ENCODE assay signal across 23 mouse cellular contexts in genomic region chr5:108301567-108301966, GRCm38 (mm10). TPM values are rescaled to one million over a fixed set of nuclear protein-coding genes. Genes with fewer than 3 reads are reported as not detected.
DNase-seq lines count a peak whose midpoint lies in the region; ATAC-seq and TF ChIP-seq lines count a peak whose summit lies in the region.
"Had no signal": no experiment of that assay in that cellular context is flagged by ENCODE, and none has a peak within 500 bp of the region (broad histone marks: within the 10 kb centered on the region; RNA-seq: fewer than 3 reads in every experiment).

No protein-coding gene starts in this region.

- no peak for TF ChIP-seq CTCF in MEL (IDR thresholded peaks at IDR 0.05 in 2 of 3, conservative IDR thresholded peaks at IDR 0.05 in 1 of 3; ENCODE audit: control insufficient read depth in 1 of 3, insufficient read depth in 1 of 3, low read depth in 2 of 3, low read length in 3 of 3, poor library complexity in 1 of 3, severe bottlenecking in 1 of 3)

- H3K27me3 ChIP-seq in midbrain, embryonic 11.5 days (ENCODE audit: control insufficient read depth, insufficient read depth, low read length), result no peaks in the 10 kb centered on the region
- no peaks in the 10 kb centered on the region for H3K27me3 ChIP-seq in midbrain, embryonic 14.5 days (ENCODE audit: control insufficient read depth, insufficient read depth, low read length)
- no peaks in the 10 kb centered on the region for H3K27me3 ChIP-seq in MEL (ENCODE audit: control insufficient read depth in 1 of 2, insufficient read depth in 2 of 2, low read length in 2 of 2)
- H3K27me3 ChIP-seq: CH12.LX, Patski had no signal

- TF ChIP-seq POLR2A in MEL (IDR thresholded peaks at IDR 0.05; ENCODE audit: control insufficient read depth in 1 of 2, insufficient read depth in 1 of 2, low read depth in 1 of 2, low read length in 2 of 2, poor library complexity in 1 of 2), result no peak

- intact Hi-C loops in heart, postnatal 10 days (cut with DNase I), result no loop called here

- no peak overlapping the region for H3K27ac ChIP-seq in midbrain, embryonic 11.5 days (ENCODE audit: low read depth, low read length)
- no peak overlapping the region for H3K27ac ChIP-seq in midbrain, embryonic 14.5 days (replicated peaks; ENCODE audit: low read depth, low read length)
- no peak overlapping the region for H3K27ac ChIP-seq in MEL (ENCODE audit: control insufficient read depth, low read depth, low read length)

- no peak for TF ChIP-seq RAD21 in MEL (IDR thresholded peaks at IDR 0.05; ENCODE audit: low read depth, low read length)

- H3K36me3 ChIP-seq in midbrain, embryonic 11.5 days (ENCODE audit: control insufficient read depth, insufficient read depth, low read length), result no peaks in the 10 kb centered on the region
- H3K36me3 ChIP-seq in midbrain, embryonic 14.5 days (ENCODE audit: control insufficient read depth, insufficient read depth, low read length), result no peaks in the 10 kb centered on the region
- H3K36me3 ChIP-seq in MEL (ENCODE audit: control insufficient read depth in 1 of 2, insufficient read depth in 2 of 2, low read length in 2 of 2), result peaks cover 0 to 7% of the 10 kb centered on the region in 2 experiments; a peak in 2 of 4 replicates
- H3K36me3 ChIP-seq: G1E had no signal

- H3K9me3 ChIP-seq in midbrain, embryonic 11.5 days (ENCODE audit: control insufficient read depth, low read length), result no peaks in the 10 kb centered on the region
- no peaks in the 10 kb centered on the region for H3K9me3 ChIP-seq in midbrain, embryonic 14.5 days (ENCODE audit: control insufficient read depth, low read length)
- H3K9me3 ChIP-seq in MEL (replicated peaks; ENCODE audit: insufficient read depth, low read length), result no peaks in the 10 kb centered on the region
- H3K9me3 ChIP-seq: G1E had no signal

- no peak overlapping the region for H3K4me2 ChIP-seq in midbrain, embryonic 11.5 days
- no peak overlapping the region for H3K4me2 ChIP-seq in midbrain, embryonic 14.5 days (ENCODE audit: low read length)

- H3K79me2 ChIP-seq in MEL (ENCODE audit: control insufficient read depth, insufficient read depth, low read length, poor library complexity), result no peaks in the 10 kb centered on the region

- 65% methylated on average over 3 of the region's 3 CpGs for WGBS in midbrain, embryonic 11.5 days
- WGBS in midbrain, embryonic 14.5 days, result 62% methylated on average over 3 of the region's 3 CpGs

- no peak overlapping the region for H3K4me3 ChIP-seq in midbrain, embryonic 11.5 days (ENCODE audit: low read depth, low read length)
- H3K4me3 ChIP-seq in midbrain, embryonic 14.5 days (replicated peaks; ENCODE audit: low read depth, low read length), result no peak overlapping the region
- no peak overlapping the region for H3K4me3 ChIP-seq in MEL (ENCODE audit: control insufficient read depth in 1 of 2, insufficient read depth in 1 of 2, low read depth in 2 of 2, low read length in 2 of 2)

- TF ChIP-seq EP300 in MEL (IDR thresholded peaks at IDR 0.05; ENCODE audit: low read depth in 1 of 2, low read length in 2 of 2), result peak in 1 of 2 experiments; percentile 50; a peak in 1 of 4 replicates

- ATAC-seq in midbrain, embryonic 11.5 days (ENCODE audit: low FRiP score), result no peak
- ATAC-seq in midbrain, embryonic 14.5 days (ENCODE audit: low FRiP score, low TSS enrichment), result no peak
- ATAC-seq in megakaryocyte progenitor cell, adult 5-6 weeks (replicated peaks; ENCODE audit: poor library complexity), result peak; percentile 42; the same call in 1 of the 2 replicates
- peak; percentile 74; the same call in 1 of the 2 replicates for ATAC-seq in megakaryocyte-erythroid progenitor cell, adult 5-6 weeks (replicated peaks; ENCODE audit: low FRiP score, low TSS enrichment, poor library complexity, severe bottlenecking)
- ATAC-seq: activated CD4-positive, CD25-positive, alpha-beta regulatory T cell, adult 4 months; CD4-positive, CD25-positive, alpha-beta regulatory T cell, adult 4 months; Patski had no signal

- no peaks in the 10 kb centered on the region for H3K4me1 ChIP-seq in midbrain, embryonic 11.5 days (ENCODE audit: control insufficient read depth, insufficient read depth, low read length)
- no peaks in the 10 kb centered on the region for H3K4me1 ChIP-seq in midbrain, embryonic 14.5 days (ENCODE audit: control insufficient read depth, insufficient read depth, low read length)
- peaks cover 3 to 7% of the 10 kb centered on the region in 2 experiments; a peak in 3 of 4 replicates for H3K4me1 ChIP-seq in MEL (ENCODE audit: control insufficient read depth in 1 of 2, insufficient read depth in 2 of 2, low read length in 2 of 2)

- no peak overlapping the region for H3K9ac ChIP-seq in midbrain, embryonic 11.5 days (ENCODE audit: low read length)
- H3K9ac ChIP-seq in midbrain, embryonic 14.5 days (replicated peaks; ENCODE audit: low read length), result no peak overlapping the region
- no peak overlapping the region for H3K9ac ChIP-seq in MEL (ENCODE audit: control insufficient read depth, low read depth, low read length, poor library complexity, severe bottlenecking)

- DNase-seq in midbrain, embryonic 11.5 days (ENCODE audit: low spot score, missing footprints), result peak; percentile 35
- DNase-seq in midbrain, embryonic 14.5 days, result no peak
- DNase-seq in MEL (ENCODE audit: low read depth, low spot score), result peak; percentile 58
- no peak for DNase-seq in kidney, postnatal 4 days
- no peak for DNase-seq in heart, postnatal 10 days
- DNase-seq in frontal cortex, postnatal 10 days (ENCODE audit: low spot score in 2 of 2), result no peak
- DNase-seq: adrenal gland, adult 2 months; adrenal gland, adult 8-10 months; adrenal gland, postnatal 10 days; adrenal gland, postnatal 14 days; adrenal gland, postnatal 25 days; adrenal gland, postnatal 36 days; B cell, adult 2 months; cerebellum, adult 11 months; cerebellum, adult 11-12 months; cerebellum, adult 18-20 months had no signal

TF ChIP-seq in MEL, 35 proteins besides CTCF, POLR2A, EP300 and RAD21:
- TF ChIP-seq GATA1 (IDR thresholded peaks at IDR 0.05; ENCODE audit: low read depth, low read length) (no peak), RCOR1 (IDR thresholded peaks at IDR 0.05; ENCODE audit: low read depth, low read length) (peak; percentile 57; the same call in 1 of the 2 replicates), TAL1 (IDR thresholded peaks at IDR 0.05; ENCODE audit: low read length) (peak; percentile 41)

RNA-seq across cellular contexts. Expression of gene Pigg, which starts 10.8 kb away (rescaled TPM):
- 2.8 and 3.7 TPM in 2 replicates for polyA plus RNA-seq in midbrain, embryonic 11.5 days (2014; fragmentation: Nextera tagmentation; extraction: Ambion mirVana)
- polyA plus RNA-seq in midbrain, embryonic 14.5 days (2014; fragmentation: Nextera tagmentation; extraction: Ambion mirVana), result 2.9 and 3.7 TPM in 2 replicates
- total RNA-seq in MEL (2012; rRNA removed), result 8.9 and 11.2 TPM in 2 replicates
- 1 to 10 TPM in 1 of 2 experiments, not detected in 1; 6.7 TPM for polyA plus RNA-seq in MEL (2012; ENCODE audit: insufficient read depth in 1 of 2, insufficient read length in 2 of 2, low read depth in 1 of 2, low replicate concordance in 2 of 2, missing spikeins in 1 of 2)
- 4.2 and 4.8 TPM in 2 replicates for total RNA-seq in megakaryocyte progenitor cell, adult 5-6 weeks (2015)
- total RNA-seq in megakaryocyte progenitor cell, adult 5-6 weeks (2017), result 6.6 and 8.4 TPM in 2 replicates
- 6.2 and 8.8 TPM in 2 replicates for total RNA-seq in megakaryocyte-erythroid progenitor cell, adult 5-6 weeks (2014; fragmentation: Nextera tagmentation)
- total RNA-seq in megakaryocyte-erythroid progenitor cell, adult 5-6 weeks (2017), result 10.8 and 11.0 TPM in 2 replicates
- total RNA-seq in heart, postnatal 10 days (2021), result 1 to 10 TPM; 6.1 to 6.5 TPM

RNA-seq across cellular contexts. Expression of gene Dr1, which starts 32.9 kb away (rescaled TPM):
- 66.8 and 73.4 TPM in 2 replicates for polyA plus RNA-seq in midbrain, embryonic 11.5 days (2014; fragmentation: Nextera tagmentation; extraction: Ambion mirVana)
- 43.2 and 55.0 TPM in 2 replicates for polyA plus RNA-seq in midbrain, embryonic 14.5 days (2014; fragmentation: Nextera tagmentation; extraction: Ambion mirVana)
- 32.5 and 36.3 TPM in 2 replicates for total RNA-seq in MEL (2012; rRNA removed)
- polyA plus RNA-seq in MEL (2012; ENCODE audit: insufficient read depth in 1 of 2, insufficient read length in 2 of 2, low read depth in 1 of 2, low replicate concordance in 2 of 2, missing spikeins in 1 of 2), result 10 to 100 TPM in 1 of 2 experiments, not detected in 1; 47.2 TPM
- 82.6 and 102 TPM in 2 replicates for total RNA-seq in megakaryocyte progenitor cell, adult 5-6 weeks (2015)
- total RNA-seq in megakaryocyte progenitor cell, adult 5-6 weeks (2017), result 67.8 and 73.8 TPM in 2 replicates
- total RNA-seq in megakaryocyte-erythroid progenitor cell, adult 5-6 weeks (2014; fragmentation: Nextera tagmentation), result 55.9 and 61.8 TPM in 2 replicates
- total RNA-seq in megakaryocyte-erythroid progenitor cell, adult 5-6 weeks (2017), result 53.3 and 83.8 TPM in 2 replicates
- total RNA-seq in heart, postnatal 10 days (2021), result 10 to 100 TPM; 23.8 to 24.2 TPM

Comparison
In these comparisons a context has a peak if more than half of its experiments do, and no peak if none do; other contexts are left out.
1. DNase-seq: peak in midbrain, embryonic 11.5 days (single experiment) and MEL (single experiment); none in midbrain, embryonic 14.5 days (single experiment), kidney, postnatal 4 days (0 of 2), heart, postnatal 10 days (0 of 2) and frontal cortex, postnatal 10 days (0 of 2).
2. ATAC-seq: peak in megakaryocyte progenitor cell, adult 5-6 weeks (single experiment) and megakaryocyte-erythroid progenitor cell, adult 5-6 weeks (single experiment); none in midbrain, embryonic 11.5 days (single experiment) and midbrain, embryonic 14.5 days (single experiment).